Mouse (Mus musculus) v-Abl transformed pro-B cells (cell line): Measurements from ENCODE around the gene Mcm8.

Experiments
- in situ Hi-C, 2 experiments: fragments of 400-800 bp; cut with MboI; formaldehyde crosslinking; loops; one replicate each; pipeline ENCODE4 v1.15.1; 2025; ENCODE audit not compliant: unreplicated experiment in 2 of 2

Mcm8 gene

DNA sequence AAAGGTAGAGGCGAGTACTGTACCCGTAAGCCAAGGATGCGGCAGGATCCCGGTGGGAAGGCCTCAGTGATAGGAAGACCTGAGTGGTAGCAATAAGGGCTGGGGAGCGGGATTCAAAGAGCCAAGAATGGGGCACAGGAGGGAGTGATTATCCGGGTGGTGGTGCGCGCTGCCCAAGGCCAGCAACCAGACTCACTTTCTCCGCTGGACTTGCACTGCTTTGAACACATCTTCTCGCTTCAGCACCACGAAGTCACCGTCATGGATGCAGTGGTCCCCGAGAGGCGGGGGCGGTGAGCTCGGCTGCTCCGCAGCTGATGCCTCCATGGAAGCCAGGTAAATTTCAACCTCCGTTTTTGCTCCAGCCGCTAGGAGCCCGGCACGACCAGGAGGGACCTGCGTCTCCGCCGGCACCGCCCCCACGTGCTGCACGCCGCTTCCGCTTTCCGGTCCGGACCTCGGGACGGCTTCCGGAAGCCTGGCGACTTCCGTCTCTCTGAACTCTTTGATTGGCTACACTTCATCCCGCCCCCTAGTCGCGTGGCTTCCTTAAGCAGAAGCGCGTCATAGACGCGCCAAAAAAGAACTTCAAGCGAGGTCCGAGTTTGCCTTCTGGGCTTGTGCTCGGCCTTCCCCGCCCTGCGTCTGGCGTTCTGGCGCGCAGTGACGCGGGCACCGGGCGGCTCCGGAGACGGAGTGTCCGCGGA lies at the start of gene Mcm8, which contains the start of gene Trmt6:
Gene Mcm8, plus strand, starts transcription at position 534 of the 707 bp plus-strand sequence.
Gene Trmt6, minus strand, starts transcription at position 448 of the 707 bp plus-strand sequence.
- in situ Hi-C loops, result loop anchor here in 1 of 2 experiments (5.0 to 10.0 kb wide), 2 partner anchors 87 to 91 kb away; no protein-coding TSS in a partner anchor

DNA sequence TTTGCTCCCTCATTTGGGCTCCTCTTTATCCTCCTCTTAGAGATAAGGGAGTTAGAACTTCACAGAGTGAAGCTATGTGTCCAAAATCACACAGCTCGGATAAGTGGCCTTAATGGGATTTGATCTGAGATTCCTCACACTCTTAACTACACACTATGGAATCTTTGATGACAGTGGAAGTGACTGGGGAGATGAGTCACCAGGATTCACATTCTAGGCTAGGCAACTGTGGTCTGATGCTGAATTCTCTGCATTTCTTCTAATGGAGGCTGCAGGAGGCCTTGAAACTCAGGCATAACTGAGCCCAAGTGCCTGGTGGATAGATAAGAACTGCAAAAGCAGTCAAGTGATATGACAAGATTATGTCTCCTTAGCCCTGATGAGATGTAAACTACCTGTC lies 45.1 kb upstream of the Mcm8 start:
- in situ Hi-C loops, result loop anchor here in 1 of 2 experiments (25.0 kb wide), 1 partner anchor 1716 kb away; no protein-coding TSS in a partner anchor

GRCm38 (mm10) chr2:132780978-132781377 lies 35.0 kb upstream of the Mcm8 start, which contains the start of gene Chgb:
Gene Chgb (plus strand): TSS chr2:132781278.
- in situ Hi-C loops, result no loop called here

DNA sequence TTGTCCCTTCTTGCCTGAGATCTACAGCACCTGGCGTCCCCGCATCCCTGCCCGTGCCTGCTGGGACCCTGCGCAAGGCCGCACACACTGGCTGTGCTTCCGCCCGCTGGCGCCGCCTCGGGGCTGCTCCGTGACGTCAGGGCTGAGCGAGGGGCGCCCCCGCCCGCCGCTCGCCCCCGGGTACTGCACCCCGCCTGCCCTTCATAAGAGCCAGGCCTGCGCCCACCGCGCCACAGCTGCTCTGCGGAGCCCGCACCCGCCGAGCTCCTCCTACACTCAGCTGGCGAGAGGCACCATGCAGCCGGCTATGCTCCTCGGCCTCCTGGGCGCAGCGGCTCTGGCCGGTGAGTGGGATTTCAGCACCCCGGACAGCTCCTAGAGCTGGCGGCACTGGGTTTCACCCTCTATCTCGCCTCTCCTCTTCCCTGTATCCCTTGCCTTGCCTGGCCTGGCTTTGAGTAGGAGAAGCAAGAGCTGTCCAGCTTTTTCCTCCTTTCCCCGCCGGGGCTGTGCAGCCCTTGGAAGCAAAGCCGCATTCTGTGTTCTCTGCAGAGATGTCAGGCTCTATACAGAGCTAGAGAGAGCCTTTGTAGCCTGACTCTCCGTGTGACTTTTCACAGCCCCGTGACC lies 34.4 kb upstream of the Mcm8 start:
- in situ Hi-C loops, result no loop called here

GRCm38 (mm10) chr2:132784039-132784438 lies 31.9 kb upstream of the Mcm8 start:
- in situ Hi-C loops, result no loop called here

GRCm38 (mm10) chr2:132793441-132794203 lies 22.3 kb upstream of the Mcm8 start:
- in situ Hi-C loops, result no loop called here

DNA sequence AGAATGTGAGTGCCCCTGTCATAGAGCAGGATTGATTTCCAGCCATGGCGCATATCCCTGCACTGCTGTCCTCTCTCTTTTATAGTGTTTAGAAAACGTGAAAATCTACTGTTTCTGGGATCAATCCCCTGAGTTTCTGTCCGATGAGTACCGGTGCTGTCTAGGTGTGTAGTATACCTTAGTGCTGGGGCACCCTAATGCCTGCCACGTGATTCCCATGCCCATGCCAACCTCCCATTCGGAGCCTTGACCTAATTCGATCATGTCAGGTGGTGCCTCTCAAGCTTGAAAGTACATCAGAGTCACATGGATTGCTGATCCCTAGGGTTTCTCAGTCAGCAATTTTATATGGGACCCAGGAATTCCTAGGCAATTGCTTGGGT lies 21.7 kb upstream of the Mcm8 start:
- in situ Hi-C loops, result no loop called here

DNA sequence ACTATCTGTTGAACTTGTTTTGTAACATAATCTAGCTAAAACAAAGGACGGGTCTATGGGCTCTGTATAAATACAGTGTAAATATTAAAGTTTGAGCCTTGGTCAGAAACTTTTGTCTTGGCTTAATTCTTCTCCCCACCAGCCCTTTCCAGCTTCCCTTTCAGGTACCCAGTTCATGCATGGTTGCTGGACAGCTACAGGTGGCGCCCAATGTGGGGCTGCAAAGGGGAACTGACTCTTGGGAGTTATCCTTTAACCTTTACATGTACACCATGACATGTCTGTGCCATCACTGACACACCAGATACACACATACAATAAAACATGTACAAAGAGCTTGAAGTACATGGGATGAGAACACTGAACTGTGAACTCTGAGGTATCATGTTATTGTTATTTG lies 13.0 kb upstream of the Mcm8 start:
- in situ Hi-C loops, result no loop called here

GRCm38 (mm10) chr2:132841071-132841470 lies 25.1 kb downstream of the Mcm8 start:
- in situ Hi-C loops, result loop anchor here in 1 of 2 experiments (10.0 kb wide), 1 partner anchor 326 kb away; no protein-coding TSS in a partner anchor

DNA sequence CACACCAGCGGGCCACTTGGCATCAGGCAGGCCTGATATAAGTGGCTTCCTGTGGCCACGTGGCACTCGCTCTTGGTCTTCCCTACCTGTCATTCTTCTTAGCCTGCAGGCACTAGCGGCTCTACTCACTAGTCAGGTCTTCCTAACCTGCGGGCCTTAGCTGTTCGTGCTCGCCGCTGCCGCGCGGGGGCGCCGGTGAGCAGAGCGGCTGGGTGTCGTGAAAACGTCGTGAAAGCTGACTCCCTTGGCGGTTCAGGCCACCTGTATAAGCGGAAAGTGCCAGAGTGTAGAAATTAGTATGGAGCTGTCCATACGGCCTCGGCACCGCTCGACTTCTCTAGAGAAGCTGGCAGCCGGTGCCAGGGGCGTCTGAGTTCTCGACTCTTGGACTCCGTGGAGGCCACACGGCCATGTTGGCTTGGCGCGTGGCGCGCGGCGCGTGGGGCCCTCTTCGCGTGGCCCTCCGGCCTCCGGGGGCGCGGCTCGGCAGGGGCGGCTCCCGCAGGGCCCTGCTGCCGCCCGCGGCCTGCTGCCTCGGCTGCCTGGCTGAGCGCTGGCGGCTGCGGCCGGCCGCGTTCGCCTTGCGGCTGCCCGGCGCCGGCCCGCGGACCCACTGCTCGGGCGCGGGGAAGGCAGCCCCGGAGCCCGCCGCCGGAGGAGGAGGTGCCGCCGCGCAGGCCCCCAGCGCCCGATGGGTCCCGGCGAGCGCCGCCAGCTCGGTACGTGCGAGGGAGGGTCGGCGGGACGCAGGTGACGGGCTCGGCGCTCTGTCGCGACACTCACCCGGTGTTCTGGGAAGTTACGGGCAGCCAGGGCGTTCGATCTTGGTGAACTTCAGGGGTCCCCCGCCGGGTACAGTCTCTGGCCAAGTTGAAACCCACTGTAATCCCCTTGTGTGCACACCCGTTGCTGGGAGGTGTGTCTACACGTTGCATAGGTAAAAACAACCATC lies 30.7 kb downstream of the Mcm8 start, which contains the start of gene Crls1:
Gene Crls1, plus strand, starts transcription at position 260 of the 952 bp plus-strand sequence.
- in situ Hi-C loops, result loop anchor here (5.0 to 10.0 kb wide), 2 partner anchors 56 to 332 kb away; no protein-coding TSS in a partner anchor

DNA sequence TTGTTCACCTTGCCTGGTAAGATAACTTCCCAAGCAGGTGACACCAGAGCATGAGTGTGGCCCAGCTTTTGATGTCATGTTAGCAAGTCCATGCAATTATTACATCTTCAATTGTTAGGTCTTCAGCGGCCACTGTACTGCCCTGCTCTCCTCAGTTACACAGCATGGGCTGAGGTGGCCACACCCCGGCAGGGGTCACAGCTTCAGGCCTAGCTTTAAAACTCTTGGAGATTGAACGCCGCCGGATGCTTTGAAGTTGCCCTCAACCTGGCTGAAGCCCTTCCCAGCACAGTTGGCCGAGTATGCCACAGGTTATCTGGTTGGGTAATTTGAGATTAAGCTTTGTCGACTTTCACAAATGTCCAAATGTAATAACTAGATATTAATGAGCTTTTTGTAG lies 31.6 kb downstream of the Mcm8 start:
- in situ Hi-C loops, result loop anchor here (5.0 to 10.0 kb wide), 2 partner anchors 55 to 333 kb away; no protein-coding TSS in a partner anchor

- in situ Hi-C loops, result loop anchor here (5.0 to 10.0 kb wide), 2 partner anchors 54 to 334 kb away; no protein-coding TSS in a partner anchor
These were observed 32.4 kb downstream of the Mcm8 start for GRCm38 (mm10) chr2:132848361-132848760.

- in situ Hi-C loops, result loop anchor here (5.0 to 10.0 kb wide), 2 partner anchors 53 to 334 kb away; no protein-coding TSS in a partner anchor
These were observed 33.2 kb downstream of the Mcm8 start for GRCm38 (mm10) chr2:132849141-132849540.

GRCm38 (mm10) chr2:132853051-132853450 lies 37.1 kb downstream of the Mcm8 start:
- in situ Hi-C loops, result no loop called here

- in situ Hi-C loops, result no loop called here
These were observed 40.4 kb downstream of the Mcm8 start for GRCm38 (mm10) chr2:132856333-132856732.

GRCm38 (mm10) chr2:132860435-132860834 lies 44.5 kb downstream of the Mcm8 start:
- in situ Hi-C loops, result no loop called here

- in situ Hi-C loops, result no loop called here
These were observed 45.5 kb downstream of the Mcm8 start for GRCm38 (mm10) chr2:132861456-132861855.

DNA sequence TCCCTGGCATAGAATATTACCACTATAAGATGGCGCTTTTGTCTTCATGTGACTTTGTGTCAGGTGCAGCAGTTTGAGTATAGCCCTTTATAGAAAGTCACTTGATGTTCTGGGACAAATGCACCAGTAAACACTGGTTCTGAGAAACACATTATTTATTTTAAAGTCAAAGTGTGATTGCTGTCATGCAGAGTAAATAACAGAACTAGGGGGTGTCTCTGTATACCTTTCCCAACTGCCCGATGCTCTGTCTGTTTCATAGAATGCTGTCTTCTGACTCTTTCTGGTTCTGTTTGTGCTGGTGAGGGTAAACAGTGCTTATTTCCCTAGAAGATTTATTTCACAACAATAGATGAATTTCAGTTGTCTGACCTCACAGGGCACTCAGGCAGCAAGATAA lies 47.4 kb downstream of the Mcm8 start:
- in situ Hi-C loops, result no loop called here

GRCm38 (mm10) chr2:132867521-132867920 lies 51.6 kb downstream of the Mcm8 start:
- in situ Hi-C loops, result no loop called here

DNA sequence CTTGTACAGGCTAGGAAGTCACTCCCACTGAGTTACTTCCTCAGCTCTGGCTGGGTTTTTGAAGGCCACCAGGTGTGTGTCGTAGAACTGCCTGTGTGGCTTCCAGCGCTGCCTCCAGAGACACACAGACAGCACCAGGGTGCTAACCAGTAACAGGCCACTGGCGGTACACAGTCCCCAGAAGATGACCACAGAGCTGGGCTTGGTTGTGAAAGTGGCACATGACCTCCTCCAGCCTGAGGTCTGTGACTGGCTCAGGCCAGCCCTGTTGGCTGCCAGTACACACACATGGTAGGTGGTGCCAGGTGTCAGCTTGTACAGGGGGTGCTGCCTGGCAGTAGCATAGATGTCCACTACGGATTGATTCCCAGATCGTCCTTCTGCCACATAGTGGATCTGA lies 53.7 kb downstream of the Mcm8 start:
- in situ Hi-C loops, result no loop called here
